Mouse (Mus musculus): ENCODE measurements around the gene Cnn1.
A peak's percentile ranks its signal among the peaks of the same experiment; 100 is the strongest.
"Not testable (repeated sequence)": the region's sequence is repeated elsewhere in the genome, so short reads cannot be mapped to it uniquely, and the experiment has no call there.

Cnn1 gene

DNA sequence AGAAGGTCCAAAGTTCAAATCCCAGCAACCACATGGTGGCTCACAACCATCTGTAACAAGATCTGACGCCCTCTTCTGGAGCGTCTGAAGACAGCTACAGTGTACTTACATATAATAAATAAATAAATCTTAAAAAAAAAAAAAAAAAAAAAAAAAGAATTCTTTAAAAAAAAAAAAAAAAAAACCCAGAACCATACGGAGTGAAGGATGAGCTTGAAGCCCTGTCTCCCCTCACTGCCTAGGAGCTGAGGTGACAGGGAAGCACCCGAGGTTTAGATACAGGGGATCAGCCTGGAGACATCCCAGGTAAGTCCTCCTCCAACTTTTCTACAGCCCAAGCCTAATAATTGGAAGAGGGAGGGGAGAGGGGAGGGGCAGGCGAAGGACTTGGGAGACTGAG, 23.2 kb upstream of the Cnn1 start:
- not testable (repeated sequence) for DNase-seq (ENCODE audit: low read depth, low spot score)

DNA sequence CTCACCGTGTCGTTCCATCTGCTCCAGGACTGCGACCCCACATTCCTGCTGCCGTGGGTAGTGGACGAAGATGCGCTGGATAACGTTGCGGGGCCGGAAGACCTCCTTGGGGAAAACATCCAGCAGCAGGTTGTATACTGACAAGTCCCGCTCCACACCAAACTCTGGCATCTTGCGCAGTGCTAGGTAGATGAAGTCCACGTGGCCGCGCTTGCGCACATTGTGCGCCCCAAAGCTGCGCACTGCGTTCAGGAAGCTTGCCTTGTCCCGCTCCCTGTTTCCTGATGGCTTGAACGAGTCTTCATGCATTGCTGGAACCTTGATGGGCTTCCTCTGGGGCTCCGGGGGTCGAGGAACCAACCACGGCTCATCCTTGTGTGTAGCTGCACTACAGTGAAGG, 22.8 kb upstream of the Cnn1 start:
- no peak for DNase-seq (ENCODE audit: low read depth, low spot score)

DNA sequence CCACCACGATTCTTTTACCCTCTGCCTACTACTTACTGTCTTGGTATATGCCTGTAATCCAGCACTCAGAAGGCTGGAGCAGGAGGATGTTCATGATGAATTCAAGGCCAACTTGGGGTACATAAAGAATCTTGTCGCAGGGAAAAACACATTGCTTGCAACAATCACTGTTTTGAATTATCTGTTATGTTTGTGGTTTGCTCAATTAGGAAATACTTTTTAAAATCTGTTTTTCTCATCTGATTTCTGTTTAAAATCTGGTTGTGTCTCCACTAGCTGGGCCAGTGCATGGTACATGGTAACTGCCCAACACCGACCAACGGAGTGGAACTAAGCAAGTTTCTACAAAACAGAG, 14.4 kb upstream of the Cnn1 start:
- no peak for DNase-seq (ENCODE audit: low read depth, low spot score)

DNA sequence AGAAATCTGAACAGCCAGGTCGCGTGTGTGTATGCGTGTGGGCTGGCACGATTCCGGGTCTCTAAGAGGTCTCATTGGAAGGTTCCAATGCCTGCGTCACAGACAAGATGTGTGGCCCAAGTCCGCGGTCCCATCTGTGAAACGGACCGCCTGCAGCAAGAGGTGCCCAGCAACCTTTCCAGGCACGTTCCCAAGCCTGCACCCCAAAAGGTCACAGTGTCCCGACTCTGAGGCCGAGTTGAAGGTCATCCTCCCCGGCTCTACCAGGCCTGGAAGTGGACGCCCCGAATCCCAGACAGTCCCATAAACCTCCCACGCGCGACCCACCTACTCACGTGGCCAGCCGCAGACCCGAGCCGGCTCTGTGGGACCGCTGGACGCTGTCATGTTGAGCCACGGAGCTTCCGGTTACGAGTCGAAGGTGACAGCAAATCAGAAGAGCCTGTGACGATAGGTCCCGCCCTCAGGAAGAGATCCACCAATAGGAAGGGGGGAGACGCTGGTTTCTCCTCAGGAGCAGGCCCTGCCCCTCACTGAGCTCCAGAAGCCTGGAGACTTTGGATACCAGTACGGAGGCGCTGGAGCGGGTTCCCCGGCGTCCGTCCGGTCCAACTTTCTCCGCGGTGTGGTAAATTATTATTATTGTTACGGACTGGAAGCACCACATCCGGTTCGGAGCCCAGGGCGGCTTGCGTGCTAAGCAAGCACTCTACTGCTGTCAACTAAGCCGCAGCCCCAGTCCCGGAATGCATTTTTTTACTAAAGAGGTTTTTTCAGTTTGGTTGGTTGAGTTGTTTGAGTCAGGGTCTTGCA, 13.8 kb upstream of the Cnn1 start, which contains the start of gene Ecsit:
Ecsit (minus strand) TSS at position 417 of the 813 bp plus-strand sequence.
- peak; percentile 91 for DNase-seq (ENCODE audit: low read depth, low spot score)

DNA sequence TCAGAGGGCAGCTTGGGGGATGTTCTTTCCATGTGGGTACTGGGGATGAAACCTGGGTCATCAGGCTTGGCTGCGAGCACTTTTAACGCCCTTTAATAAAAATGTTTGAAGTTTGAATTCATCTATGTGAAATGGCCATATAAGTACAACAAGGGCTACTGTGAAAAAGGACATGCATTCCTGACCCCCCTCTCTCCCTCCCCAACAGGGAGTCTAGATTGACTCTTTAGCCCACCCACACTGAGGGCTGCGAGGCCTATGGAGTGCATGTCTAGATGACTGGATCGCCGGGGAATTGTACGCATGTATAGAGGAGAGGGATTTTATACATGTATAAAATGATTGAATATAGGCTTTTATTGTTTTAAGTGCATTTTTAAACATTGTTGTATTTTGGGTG, 13.0 kb upstream of the Cnn1 start:
- no peak for DNase-seq (ENCODE audit: low read depth, low spot score)

DNA sequence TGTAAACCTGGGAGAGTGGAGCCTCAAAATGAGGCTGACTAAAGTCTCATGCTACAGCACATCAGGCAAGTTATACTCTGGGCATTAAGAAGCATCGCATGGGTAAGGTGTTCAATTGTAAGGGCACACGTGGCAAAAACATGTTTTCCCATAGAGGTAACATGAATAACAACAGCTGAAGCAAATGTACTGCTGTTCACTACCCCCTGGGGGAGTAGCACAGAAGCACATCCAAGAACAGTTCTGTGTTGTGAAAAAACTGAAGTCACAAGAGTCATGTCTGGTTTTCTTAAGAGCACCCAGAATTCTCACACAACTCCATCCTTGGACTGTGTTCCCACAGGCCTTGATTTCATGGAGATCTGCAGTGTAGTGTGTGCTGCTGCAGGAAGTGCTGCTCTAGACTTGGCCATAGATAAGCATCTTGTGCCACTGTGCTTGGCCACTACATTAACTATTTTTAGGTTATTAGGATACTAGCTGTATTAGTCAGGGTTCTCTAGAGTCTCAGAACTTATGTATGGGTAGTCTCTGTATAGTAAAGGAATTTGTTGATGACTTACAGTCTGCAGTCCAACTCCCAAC, 11.9 kb upstream of the Cnn1 start:
- no peak for DNase-seq (ENCODE audit: low read depth, low spot score)

DNA sequence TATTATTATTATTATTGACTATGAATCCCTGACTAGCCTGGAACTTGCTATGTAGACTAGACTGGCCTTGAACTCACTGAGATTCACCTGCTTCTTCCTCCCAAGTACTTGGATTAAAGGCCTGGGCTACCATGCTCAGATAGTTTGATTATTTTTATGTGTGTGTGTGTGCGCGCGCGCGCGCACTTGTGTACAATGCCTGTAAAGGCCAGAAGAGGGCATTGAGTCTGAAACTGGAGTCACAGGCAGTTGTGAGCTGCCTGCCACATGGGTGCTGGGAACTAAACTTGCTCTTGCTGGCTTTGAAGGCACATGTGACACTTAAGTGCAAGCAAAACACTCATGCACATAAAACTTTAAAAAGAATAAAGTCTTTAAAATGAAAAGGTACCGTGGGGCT, 9.7 kb upstream of the Cnn1 start:
- no peak for DNase-seq (ENCODE audit: low read depth, low spot score)

DNA sequence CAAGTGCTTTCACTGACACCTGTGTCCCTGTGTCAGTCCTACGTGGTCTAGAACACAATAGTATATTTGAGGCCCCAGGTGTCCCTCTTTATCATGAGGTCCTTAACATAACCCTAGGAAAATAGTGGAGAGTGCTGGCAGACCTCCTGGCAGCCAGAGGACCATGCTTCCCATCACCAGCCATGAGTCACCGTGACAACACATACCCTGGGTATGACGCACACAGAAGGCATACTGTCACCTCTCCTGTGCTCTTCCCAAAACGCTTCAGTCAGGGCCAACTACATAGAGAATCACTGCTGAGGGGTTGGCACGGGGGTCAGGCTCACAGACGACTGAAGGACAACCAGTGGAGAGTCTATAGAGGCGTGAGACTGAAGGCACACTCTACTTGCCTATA, 9.0 kb upstream of the Cnn1 start:
- DNase-seq (ENCODE audit: low read depth, low spot score) = no peak

DNA sequence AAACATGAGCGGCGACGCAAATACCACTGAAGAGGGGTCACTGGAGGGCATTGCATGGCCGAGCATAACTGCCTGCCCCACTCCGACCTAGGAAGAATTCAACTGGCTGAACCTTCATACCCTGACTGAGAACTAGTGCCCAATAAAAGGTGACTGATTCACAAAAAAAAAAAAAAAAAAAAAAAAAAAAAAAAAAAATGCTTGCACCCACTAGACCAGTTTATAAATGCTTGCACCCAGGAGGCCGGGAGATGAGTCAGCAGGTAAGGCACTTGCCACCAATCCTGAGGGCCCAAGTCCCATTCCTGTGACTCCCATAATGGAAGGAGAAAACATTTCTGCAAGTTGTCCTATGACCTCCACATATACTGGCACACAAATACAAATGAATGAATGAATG, 6.3 kb upstream of the Cnn1 start:
- DNase-seq (ENCODE audit: low read depth, low spot score) = no peak

DNA sequence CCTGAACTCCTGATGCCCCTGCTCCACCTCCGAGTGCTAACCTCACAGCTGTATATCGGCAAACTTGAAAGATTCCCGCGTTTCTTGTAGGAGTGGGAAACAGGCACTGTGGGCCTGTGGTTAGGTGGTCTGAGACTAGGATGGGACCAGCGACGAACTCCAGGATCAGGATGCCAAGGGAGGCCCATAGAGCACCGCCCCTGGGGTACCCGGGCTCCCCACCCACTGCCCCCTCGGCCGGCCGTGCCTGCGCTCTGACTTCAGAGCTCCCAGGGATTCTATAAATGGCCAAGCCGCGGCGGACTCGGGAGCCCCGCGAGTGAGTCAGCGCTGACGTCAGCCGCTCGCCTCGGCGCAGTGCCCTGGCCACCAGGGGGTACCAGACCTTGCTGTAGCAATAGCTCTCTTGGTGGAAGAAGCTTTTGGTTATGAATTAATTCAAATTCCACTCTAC, 3.1 kb upstream of the Cnn1 start:
- peak; percentile 54 for DNase-seq (ENCODE audit: low read depth, low spot score)

DNA sequence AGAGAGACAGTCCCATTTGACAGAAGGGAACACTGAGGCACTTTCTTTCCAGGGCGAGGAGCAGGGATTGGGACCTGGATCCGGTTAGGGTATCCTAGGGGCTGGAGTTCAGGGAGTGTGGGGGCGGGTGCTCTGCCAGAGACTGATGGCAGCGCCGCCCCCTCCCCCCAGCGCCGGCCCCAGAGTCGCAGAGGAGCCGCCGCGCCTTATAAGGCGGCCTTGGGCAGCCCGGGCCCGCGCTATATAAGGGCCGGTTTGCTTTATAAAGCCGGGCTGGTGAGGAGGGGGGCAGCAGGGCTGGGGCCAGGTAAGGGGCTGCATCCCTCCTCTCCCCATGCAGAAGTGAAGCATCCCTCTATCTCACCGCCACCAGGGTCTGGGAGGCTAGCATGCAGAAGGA, 906 bp downstream of the Cnn1 start:
- DNase-seq (ENCODE audit: low read depth, low spot score) = no peak

DNA sequence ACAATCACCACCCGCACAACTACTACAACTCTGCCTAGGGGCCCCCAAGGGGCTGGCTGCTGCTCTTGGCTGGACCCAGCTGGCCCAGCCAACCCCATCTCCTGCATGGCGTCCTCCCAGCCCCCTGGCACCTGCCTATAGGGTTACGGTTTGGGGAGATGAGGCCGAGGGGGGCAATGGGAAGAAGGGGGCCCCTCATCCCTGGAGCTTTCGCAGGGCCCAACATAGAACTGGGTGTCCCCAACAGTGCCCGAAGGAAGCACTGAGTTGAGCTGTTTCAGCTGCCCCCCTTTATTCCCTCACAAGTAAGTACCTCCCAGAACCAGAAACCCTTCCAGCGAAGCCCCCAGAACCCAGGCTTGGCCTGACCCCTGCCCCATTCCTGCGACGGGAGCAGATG, 9.2 kb downstream of the Cnn1 start:
- no peak for DNase-seq (ENCODE audit: low read depth, low spot score)

DNA sequence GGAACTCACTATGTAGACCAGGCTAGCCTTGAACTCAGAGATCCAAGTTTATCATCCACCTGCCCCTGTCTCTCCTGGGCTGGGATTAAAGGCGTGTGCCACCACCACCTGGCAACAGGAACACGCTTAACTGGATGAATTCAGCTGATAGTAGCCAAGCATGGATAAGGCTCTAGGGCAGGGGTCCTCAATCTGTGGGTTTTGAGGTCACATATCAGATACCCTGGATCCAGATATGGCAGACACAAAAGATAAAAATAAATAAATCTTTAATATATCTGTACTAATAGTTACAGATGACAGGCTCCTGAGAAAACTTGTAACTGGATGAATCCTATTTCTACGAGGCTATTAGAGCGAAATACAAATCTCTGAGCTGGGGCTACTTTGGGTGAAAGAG, 16.6 kb downstream of the Cnn1 start:
- no peak for DNase-seq (ENCODE audit: low read depth, low spot score)

DNA sequence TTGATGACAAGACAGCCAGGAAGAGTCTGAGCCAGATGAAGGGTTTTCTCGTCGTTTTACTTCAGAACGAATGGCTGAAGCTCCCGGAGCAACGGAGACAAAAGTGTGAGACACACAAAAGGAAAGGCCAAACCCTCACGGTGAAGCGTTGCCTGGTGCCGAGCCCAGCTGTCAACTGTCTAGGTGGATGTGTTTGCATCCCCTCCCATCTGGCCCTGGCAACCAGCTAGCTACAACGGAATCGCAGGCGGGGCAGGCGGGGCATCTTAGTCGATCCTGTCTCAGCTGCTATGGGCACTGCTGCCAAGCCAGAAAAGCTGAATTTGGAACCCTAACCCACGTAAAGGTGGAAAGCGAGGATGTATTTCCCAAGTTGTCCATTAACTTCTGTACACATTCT, 17.1 kb downstream of the Cnn1 start:
- no peak for DNase-seq (ENCODE audit: low read depth, low spot score)

DNA sequence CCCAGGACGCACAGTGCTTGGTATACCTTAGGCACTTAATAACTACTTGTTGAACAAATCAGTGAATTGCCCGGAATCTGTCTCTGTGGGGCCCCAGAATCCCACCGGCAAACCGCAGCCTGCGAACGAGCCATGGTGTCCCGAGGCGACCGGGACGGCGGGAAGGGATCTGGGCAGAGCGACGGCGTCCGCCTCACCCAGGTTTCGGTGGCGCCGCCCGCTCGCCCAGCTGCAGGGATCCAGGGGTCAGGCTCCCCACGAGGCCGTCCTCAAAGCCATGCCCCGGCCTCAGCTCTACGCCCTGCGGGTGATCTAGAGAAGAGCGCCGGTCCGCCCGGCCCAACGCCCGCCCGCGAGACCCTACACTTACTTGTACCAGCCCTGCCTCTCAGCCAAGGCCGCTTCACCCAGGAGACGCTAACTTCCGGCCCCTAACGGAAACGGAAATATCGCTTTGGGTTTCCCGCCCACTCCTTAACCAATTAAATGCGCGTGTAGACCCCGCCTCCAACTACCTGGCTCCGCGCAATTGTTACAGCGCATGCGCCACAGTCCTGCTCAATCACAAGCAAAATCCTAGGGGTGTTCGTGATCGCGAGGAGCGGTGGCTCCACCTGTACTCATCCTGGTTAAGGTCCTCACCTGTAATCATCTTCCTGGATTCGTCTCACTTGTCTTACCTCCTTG, 17.9 kb downstream of the Cnn1 start, which contains the start of gene Elof1:
Elof1 (minus strand) TSS at position 433 of the 687 bp plus-strand sequence.
- peak; percentile 94 for DNase-seq (ENCODE audit: low read depth, low spot score)

DNA sequence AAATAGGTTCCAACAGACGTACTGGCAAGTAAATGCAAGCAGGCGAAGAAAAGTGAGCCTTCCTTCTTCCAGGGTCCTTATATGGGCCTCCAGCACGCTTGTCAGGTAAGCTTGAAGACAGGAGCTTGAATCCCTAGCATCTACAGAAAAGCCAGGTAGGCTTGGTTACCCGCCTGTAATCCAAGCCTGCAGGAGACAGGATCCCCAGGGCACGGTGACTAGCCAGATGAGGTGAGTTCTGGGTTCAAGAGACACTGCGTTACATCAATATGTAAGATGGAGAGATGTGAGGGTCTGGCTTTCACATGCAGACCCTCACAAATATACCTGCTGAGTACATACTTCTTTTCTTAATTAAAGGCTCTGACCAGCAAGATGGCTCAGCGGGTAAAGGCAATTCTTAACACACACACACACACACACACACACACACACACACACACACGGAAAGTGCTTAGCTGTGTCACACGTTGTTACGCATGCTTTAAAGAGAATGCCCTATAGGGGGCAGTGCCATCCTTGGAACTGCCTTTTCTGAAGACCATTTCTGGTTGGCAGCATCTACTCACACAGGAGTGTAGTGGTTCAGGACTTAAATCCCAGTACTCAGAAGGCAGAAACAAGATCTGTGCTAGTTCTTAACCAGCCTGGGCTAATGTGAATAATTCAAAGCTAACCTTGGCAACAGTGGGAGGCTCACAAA, 18.9 kb downstream of the Cnn1 start:
- no peak for DNase-seq (ENCODE audit: low read depth, low spot score)

DNA sequence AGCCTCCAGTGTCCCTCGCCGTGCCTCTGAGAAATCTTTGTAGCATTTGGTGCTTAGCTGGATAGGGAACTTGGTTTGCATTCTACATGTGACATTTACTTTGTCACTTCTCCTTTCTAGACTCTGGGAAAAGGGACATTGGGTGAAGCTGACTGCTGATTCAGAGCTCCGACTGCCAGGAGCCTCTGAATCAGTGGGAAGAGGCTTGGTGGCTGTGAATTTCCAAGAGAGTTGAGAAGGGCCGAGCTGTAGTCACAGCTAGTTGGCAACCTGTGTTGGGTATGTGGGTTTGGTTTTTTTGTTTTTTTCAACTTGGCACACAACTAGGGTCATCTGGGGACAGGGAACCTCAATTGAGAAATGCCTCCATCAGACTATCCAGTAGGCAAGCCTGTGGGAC, 20.5 kb downstream of the Cnn1 start:
- no peak for DNase-seq (ENCODE audit: low read depth, low spot score)

DNA sequence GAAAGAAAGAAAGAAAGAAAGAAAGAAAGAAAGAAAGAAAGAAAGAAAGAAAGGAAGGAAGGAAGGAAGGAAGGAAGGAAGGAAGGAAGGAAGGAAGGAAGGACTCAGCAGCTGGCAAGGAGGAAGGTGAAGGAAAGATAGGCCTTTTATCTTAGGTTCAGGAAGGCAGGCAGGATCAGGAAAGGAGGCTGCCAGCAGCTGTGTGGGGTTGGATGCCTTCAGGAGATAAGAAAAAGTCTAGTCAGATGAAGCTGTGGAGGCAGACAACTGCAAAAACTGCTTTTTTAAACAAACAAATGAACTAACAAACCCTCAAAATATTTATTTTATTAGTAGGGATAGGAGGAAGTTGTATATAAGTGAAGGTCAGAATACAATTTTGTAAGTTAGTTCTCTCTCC, 22.5 kb downstream of the Cnn1 start:
- no peak for DNase-seq (ENCODE audit: low read depth, low spot score)

DNA sequence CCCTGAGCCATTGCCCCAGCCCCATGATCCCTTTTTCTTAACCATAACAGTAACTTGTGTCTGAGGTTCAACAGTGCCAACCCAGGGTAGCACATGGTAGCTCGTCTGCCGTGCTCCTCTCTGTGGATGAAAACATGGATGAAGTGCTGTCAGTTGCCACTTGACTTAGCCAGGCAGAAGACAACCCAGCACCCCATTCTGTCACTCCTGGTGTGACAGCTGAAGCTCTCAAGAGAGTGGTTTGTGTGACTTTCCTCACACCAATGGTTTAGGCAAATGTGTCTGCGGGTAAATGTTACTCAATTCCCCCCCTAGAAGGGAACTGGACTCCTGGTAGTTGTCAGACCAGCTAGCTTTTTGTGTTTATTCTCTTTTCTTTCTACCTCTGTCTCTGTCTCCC, 23.0 kb downstream of the Cnn1 start:
- DNase-seq (ENCODE audit: low read depth, low spot score) = no peak

DNA sequence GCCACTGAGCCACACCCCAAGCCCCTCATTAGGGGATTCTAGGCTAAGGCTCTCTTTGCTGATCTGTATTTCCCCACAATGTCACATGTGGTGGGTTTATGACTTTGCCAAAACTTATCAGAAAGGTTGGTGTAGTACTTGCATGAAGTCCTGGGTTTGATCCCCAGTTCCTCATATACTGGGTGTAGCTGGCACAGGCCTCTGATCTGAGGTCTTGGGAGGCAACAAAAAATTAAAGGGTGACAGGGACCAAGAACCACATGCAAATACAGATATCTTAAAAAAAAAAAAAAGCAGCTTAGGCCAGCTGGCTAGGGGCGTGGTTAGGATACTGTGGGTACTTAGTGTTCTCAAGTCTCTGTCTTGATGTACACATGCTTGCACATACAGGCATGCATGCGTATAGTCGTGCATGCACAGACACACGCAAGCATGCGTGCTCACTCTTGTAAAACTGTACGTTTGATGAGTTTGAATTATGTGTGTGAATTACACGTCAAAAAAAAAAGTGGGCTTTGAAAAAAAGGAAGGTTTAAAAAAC, 24.1 kb downstream of the Cnn1 start:
- DNase-seq (ENCODE audit: low read depth, low spot score) = no peak

DNA sequence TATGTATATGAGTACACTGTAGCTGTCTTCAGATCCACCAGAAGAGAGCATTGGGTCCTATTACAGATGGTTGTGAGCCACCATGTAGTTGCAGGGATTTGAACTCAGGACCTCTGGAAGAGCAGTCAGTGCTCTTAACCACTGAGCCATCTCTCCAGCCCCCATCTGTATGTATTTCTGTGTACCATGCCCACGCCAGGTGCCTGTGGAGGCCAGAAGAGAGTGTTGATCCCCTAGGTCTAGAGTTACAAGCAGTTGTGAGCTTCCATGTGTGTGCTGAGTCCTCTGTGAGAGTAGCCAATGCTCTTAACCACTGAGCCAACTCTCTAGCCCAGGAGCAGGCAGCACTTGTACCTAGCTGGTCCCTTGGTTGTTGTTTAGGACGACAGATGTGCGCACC, 25.2 kb downstream of the Cnn1 start:
- no peak for DNase-seq (ENCODE audit: low read depth, low spot score)

Measured in embryo, embryonic 11.5 days (tissue).